Mouse (Mus musculus): Measurements from ENCODE around the gene Eif2b1. TPM values are rescaled to one million over a fixed set of nuclear protein-coding genes. Genes with fewer than 3 reads are reported as not detected.

Eif2b1 gene
- total and polyA plus RNA-seq, 3 experiments: 18.4 to 27.6 (median 23.5) TPM

- peaks cover 6% of the 10 kb centered on the region for H3K4me1 ChIP-seq (ENCODE audit: control insufficient read depth, insufficient read depth, low read length)
- H3K36me3 ChIP-seq (ENCODE audit: control insufficient read depth, insufficient read depth, low read length): peaks cover 16% of the 10 kb centered on the region
- intact Hi-C loops (cut with DNase I): loop anchor here (1.0 to 10.0 kb wide), 2 partner anchors 11 to 426 kb away; partner anchors contain the start of genes Arl6ip4, Ddx55 and Ogfod2
- TF ChIP-seq POLR2A (IDR thresholded peaks at IDR 0.05; ENCODE audit: insufficient read depth, low read depth, low read length): 0 out of 2 replicates have a peak, but pooled peaks have one; percentile 22
- no peak for TF ChIP-seq CTCF (IDR thresholded peaks at IDR 0.05)
- H3K27me3 ChIP-seq (ENCODE audit: control insufficient read depth, insufficient read depth, low read length): no peaks in the 10 kb centered on the region
- H3K79me2 ChIP-seq (replicated peaks; ENCODE audit: control insufficient read depth, insufficient read depth, low read length): peaks cover 2% of the 10 kb centered on the region; the same call in 1 of the 2 replicates
- peak overlapping the region; percentile 88 for H3K27ac ChIP-seq
- peak overlapping the region; percentile 80 for H3K9ac ChIP-seq (ENCODE audit: low read depth, low read length)
- WGBS: 1% methylated on average over 81 of the region's 89 CpGs
- DNase-seq: peak; percentile 82 to 83
- peak overlapping the region; percentile 81 for H3K4me3 ChIP-seq
Observed at GRCm38 (mm10) chr5:124540905-124541601, 37.9 kb downstream of the Eif2b1 start.

- Histone ChIP-seq H3K79me2 (replicated peaks; ENCODE audit: control insufficient read depth, insufficient read depth, low read length) (peaks cover 2% of the 10 kb centered on the region; the same call in 1 of the 2 replicates), H3K27me3 (ENCODE audit: control insufficient read depth, insufficient read depth, low read length) (no peaks in the 10 kb centered on the region), H3K9ac (ENCODE audit: low read depth, low read length) (peak within 1 kb of the TSS; percentile 80), H3K27ac (peak within 1 kb of the TSS; percentile 88), H3K4me1 (ENCODE audit: control insufficient read depth, insufficient read depth, low read length) (peaks cover 6% of the 10 kb centered on the region), H3K36me3 (ENCODE audit: control insufficient read depth, insufficient read depth, low read length) (peaks cover 13% of the 10 kb centered on the region), H3K4me3 (peak within 1 kb of the TSS; percentile 81)
- intact Hi-C loops (cut with DNase I): loop anchor here (1.0 to 10.0 kb wide), 2 partner anchors 12 to 426 kb away; partner anchors contain the start of genes Arl6ip4, Ddx55 and Ogfod2
- under 1% methylated on average over 35 of the region's 35 CpGs for WGBS
- peak; percentile 98 for DNase-seq
- TF ChIP-seq EP300 (IDR thresholded peaks at IDR 0.05; ENCODE audit: insufficient read depth, low read depth, low read length) (peak; percentile 94), CTCF (IDR thresholded peaks at IDR 0.05) (peak; percentile 67), POLR2A (IDR thresholded peaks at IDR 0.05; ENCODE audit: insufficient read depth, low read depth, low read length) (0 out of 2 replicates have a peak, but pooled peaks have one; percentile 45)
Observed at GRCm38 (mm10) chr5:124540383-124540786, 38.5 kb downstream of the Eif2b1 start, which contains the start of gene Tmed2. TSS of gene Tmed2 (plus strand) at chr5:124540695.

GRCm38 (mm10) chr5:124539905-124540304 is 39.0 kb downstream of the Eif2b1 start:
- Histone ChIP-seq H3K27ac (peak overlapping the region; percentile 88), H3K9ac (ENCODE audit: low read depth, low read length) (no peak overlapping the region), H3K4me1 (ENCODE audit: control insufficient read depth, insufficient read depth, low read length) (peaks cover 6% of the 10 kb centered on the region), H3K4me3 (peak overlapping the region; percentile 54; the same call in 1 of the 2 replicates), H3K27me3 (ENCODE audit: control insufficient read depth, insufficient read depth, low read length) (no peaks in the 10 kb centered on the region), H3K79me2 (replicated peaks; ENCODE audit: control insufficient read depth, insufficient read depth, low read length) (peaks cover 2% of the 10 kb centered on the region; the same call in 1 of the 2 replicates), H3K36me3 (ENCODE audit: control insufficient read depth, insufficient read depth, low read length) (peaks cover 13% of the 10 kb centered on the region)
- DNase-seq: no peak
- 70% methylated on average over 4 of the region's 4 CpGs for whole genome bisulfite sequencing
- intact Hi-C loops (cut with DNase I): loop anchor here (1.0 to 10.0 kb wide), 4 partner anchors 12 to 425 kb away; partner anchors contain the start of genes Arl6ip4, Ddx55 and Ogfod2
- TF ChIP-seq POLR2A (IDR thresholded peaks at IDR 0.05; ENCODE audit: insufficient read depth, low read depth, low read length) (no peak), CTCF (IDR thresholded peaks at IDR 0.05) (no peak), EP300 (IDR thresholded peaks at IDR 0.05; ENCODE audit: insufficient read depth, low read depth, low read length) (no peak)

- Histone ChIP-seq H3K4me3 (no peak overlapping the region), H3K9ac (ENCODE audit: low read depth, low read length) (no peak overlapping the region), H3K27me3 (ENCODE audit: control insufficient read depth, insufficient read depth, low read length) (no peaks in the 10 kb centered on the region), H3K4me1 (ENCODE audit: control insufficient read depth, insufficient read depth, low read length) (peaks cover 6% of the 10 kb centered on the region), H3K36me3 (ENCODE audit: control insufficient read depth, insufficient read depth, low read length) (peaks cover 13% of the 10 kb centered on the region), H3K27ac (no peak overlapping the region), H3K79me2 (replicated peaks; ENCODE audit: control insufficient read depth, insufficient read depth, low read length) (peaks cover 2% of the 10 kb centered on the region; the same call in 1 of the 2 replicates)
- TF ChIP-seq CTCF (IDR thresholded peaks at IDR 0.05) (peak; percentile 80), EP300 (IDR thresholded peaks at IDR 0.05; ENCODE audit: insufficient read depth, low read depth, low read length) (0 out of 2 replicates have a peak, but pooled peaks have one; percentile 55), POLR2A (IDR thresholded peaks at IDR 0.05; ENCODE audit: insufficient read depth, low read depth, low read length) (no peak)
- DNase-seq: peak; percentile 44 to 60
- intact Hi-C loops (cut with DNase I): loop anchor here (2.0 kb wide), 2 partner anchors 54 to 106 kb away; no protein-coding TSS in a partner anchor
- 76% methylated on average over 16 of the region's 16 CpGs for WGBS
Observed at GRCm38 (mm10) chr5:124538813-124539792, 39.8 kb downstream of the Eif2b1 start.

- H3K9ac ChIP-seq (ENCODE audit: low read depth, low read length): peak overlapping the region; percentile 49; the same call in 1 of the 2 replicates
- WGBS: 2% methylated on average over 17 of the region's 17 CpGs
- H3K27ac ChIP-seq: peak overlapping the region; percentile 69
- no peak for TF ChIP-seq EP300 (IDR thresholded peaks at IDR 0.05; ENCODE audit: insufficient read depth, low read depth, low read length)
- TF ChIP-seq CTCF (IDR thresholded peaks at IDR 0.05): peak; percentile 50
- peak; percentile 49; the same call in 1 of the 2 replicates for TF ChIP-seq POLR2A (IDR thresholded peaks at IDR 0.05; ENCODE audit: insufficient read depth, low read depth, low read length)
- peak; percentile 78 to 79 for DNase-seq
- H3K4me3 ChIP-seq: peak overlapping the region; percentile 24; the same call in 1 of the 2 replicates
- peaks cover 3% of the 10 kb centered on the region for H3K4me1 ChIP-seq (ENCODE audit: control insufficient read depth, insufficient read depth, low read length)
- no peaks in the 10 kb centered on the region for H3K79me2 ChIP-seq (replicated peaks; ENCODE audit: control insufficient read depth, insufficient read depth, low read length)
- H3K27me3 ChIP-seq (ENCODE audit: control insufficient read depth, insufficient read depth, low read length): no peaks in the 10 kb centered on the region
- intact Hi-C loops (cut with DNase I): no loop called here
- peaks cover under 1% of the 10 kb centered on the region; the same call in 1 of the 2 replicates for H3K36me3 ChIP-seq (ENCODE audit: control insufficient read depth, insufficient read depth, low read length)
Observed at GRCm38 (mm10) chr5:124536776-124537175, 42.2 kb downstream of the Eif2b1 start.

Measured in heart, adult 2 months (tissue).